Mouse (Mus musculus) hindlimb bud, embryonic 11.5 days (tissue): ENCODE measurements at regions not wholly inside any gene's neighbourhood (a gene's known extent, or its start where the extent isn't known, plus 50 kb on each side); places are given as distances from the start of the nearest gene placed in this dataset.

Source experiments
- DNase-seq: peaks from one replicate; pipeline ENCODE4 v3.0.0-alpha.2; 2012; ENCODE audit warnings: low read depth, low spot score; ENCODE audit errors: extremely low spot score

DNA sequence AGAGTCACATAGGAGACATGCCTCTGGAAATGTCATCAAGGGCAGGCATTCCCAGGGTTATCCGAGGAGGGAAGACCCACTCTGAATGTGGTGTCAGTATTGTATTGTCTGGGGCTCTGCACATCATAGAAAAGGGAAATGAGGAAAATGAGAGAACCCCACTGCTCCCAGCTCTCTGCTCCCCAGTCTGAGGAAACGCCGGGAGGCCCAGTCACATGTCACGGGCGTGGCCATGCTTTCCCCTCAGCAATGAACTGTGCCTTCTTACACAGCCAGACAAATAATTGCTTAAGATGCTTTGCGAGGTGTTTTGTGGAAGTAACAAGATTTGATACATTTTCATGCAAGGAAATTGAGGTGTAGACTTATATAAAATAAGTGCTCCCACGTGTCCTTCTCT is 366.1 kb downstream of the Cbln4 start:
- DNase-seq, result no peak

DNA sequence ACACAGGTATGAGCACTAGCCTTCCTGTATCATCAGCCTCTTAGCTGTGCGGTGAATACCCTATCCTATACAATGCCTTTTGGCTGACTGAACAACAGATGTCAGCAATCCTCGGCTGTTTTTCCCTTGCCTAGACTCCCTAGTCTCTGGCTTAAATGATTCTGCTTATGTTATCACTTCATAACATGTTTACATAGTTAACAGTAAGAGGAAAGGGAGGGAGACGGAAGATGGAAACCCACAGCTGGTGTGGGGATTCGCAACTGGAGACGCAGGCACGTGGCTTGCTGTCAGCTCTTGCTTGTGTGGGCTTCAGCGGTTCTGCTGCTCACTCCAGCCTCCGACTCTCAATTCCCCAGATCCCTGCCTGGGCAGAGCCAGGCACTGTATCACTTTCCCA is 367.2 kb downstream of the Cbln4 start:
- DNase-seq, result no peak

DNA sequence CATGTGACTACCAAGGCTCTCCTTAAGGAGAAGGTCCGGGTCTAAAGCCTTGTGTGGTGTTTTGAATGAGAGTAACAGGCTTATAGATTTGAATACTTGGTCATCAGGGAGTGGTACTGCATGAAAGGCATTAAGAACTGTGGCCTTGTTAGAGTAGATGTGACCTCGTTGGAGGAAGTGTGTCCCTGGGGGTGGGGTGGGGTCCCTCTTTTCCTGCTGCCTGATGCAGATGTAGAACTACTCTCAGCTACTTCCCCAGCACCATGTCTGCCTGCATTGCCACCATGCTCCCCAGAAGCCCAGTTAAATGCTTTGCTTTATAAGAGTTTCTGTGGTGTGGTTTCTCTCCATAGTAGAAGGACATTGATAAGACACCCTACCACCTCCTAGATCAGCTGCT is 367.9 kb downstream of the Cbln4 start:
- no peak for DNase-seq

- DNase-seq, result no peak
These were observed 372.2 kb downstream of the Cbln4 start for GRCm38 (mm10) chr2:171670945-171671547.

GRCm38 (mm10) chr2:171668791-171669645 is 374.2 kb downstream of the Cbln4 start:
- DNase-seq, result no peak

- DNase-seq, result no peak
These were observed 380.7 kb downstream of the Cbln4 start for GRCm38 (mm10) chr2:171662571-171662970.

DNA sequence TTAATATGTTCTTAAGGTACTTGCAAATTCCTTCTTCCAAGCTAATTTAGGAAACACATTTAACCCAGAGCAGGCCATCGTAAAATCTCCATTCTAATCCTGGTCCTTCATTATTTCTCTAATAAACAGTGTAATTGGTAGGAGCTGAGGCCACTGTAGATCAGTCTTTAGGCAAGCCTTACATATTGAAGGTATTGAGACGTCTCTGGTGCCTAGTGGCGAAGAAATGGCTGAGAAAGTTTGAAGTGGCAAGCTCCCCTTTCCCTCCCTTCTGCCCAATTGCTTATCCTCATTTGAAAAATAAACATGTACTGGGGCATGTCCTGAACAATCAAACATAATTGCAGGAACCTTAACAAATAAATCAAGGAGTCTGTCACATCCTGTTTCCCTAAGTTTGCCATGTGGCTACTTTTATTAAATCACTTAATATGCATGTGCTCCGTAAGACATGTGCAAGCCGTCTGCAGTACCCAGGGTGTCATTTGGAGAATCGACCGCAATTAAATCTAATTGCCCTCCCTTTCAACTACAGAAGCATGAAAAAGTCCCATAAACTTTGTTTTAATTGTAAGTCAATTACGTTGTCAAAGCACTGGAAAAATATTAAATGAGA is 381.3 kb downstream of the Cbln4 start:
- DNase-seq, result peak; percentile 58

GRCm38 (mm10) chr2:171657125-171657524 is 386.1 kb downstream of the Cbln4 start:
- DNase-seq, result no peak

GRCm38 (mm10) chr2:171641730-171642129 is 401.5 kb downstream of the Cbln4 start:
- DNase-seq, result no peak

- no peak for DNase-seq
These were observed 402.8 kb downstream of the Cbln4 start for GRCm38 (mm10) chr2:171640478-171640877.

GRCm38 (mm10) chr2:171638931-171639330 is 404.3 kb downstream of the Cbln4 start:
- DNase-seq, result no peak

DNA sequence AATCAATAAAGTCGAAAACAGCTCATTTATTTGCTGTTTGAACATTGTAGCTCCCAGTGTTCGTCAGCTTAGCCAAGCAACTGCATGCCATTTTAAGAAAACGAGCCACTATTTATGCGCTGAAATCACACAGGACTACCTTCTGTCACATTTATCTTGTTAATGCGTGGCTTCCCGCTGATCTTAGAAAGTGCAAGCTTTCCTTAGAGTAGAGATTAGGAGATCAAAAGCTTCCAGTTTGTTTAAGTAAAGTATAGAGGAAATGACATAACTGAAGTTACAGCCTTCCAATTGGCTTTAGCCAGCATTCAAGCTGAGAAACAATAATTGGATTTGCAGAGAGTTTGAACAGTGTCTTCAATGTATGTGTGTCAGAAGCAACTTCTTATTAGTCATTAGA is 406.4 kb downstream of the Cbln4 start:
- DNase-seq, result no peak

GRCm38 (mm10) chr2:171633355-171634097 is 409.7 kb downstream of the Cbln4 start:
- DNase-seq, result peak; percentile 94

DNA sequence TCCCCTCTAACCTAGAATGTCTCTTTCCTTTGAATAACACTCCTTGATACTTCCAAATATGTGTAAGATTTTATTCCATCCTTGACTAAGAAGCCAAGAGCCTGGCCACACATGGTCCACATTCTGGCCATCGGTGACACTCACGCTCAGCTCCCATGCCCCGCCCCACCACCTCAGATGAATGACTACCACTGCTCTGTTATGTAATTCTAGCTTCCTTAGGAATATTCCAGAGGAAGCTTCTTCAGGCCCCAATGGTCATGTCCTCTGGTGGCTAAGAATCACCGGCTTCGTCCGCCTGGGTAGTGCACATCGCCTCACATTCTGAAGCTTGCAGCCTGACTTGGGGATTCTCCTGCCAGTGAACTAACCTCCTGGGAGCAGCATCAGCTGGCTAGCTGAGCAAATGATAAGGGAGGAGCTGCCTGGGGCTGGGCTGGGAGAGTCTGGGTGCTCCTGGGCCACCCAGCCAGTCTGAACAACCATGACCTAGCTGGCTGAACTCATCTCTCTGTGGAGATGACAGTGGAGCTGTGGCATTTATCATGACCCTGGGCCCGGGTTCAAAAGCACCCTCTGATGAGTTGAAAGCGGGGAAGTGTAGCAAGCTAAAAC is 413.1 kb downstream of the Cbln4 start:
- DNase-seq, result no peak

DNA sequence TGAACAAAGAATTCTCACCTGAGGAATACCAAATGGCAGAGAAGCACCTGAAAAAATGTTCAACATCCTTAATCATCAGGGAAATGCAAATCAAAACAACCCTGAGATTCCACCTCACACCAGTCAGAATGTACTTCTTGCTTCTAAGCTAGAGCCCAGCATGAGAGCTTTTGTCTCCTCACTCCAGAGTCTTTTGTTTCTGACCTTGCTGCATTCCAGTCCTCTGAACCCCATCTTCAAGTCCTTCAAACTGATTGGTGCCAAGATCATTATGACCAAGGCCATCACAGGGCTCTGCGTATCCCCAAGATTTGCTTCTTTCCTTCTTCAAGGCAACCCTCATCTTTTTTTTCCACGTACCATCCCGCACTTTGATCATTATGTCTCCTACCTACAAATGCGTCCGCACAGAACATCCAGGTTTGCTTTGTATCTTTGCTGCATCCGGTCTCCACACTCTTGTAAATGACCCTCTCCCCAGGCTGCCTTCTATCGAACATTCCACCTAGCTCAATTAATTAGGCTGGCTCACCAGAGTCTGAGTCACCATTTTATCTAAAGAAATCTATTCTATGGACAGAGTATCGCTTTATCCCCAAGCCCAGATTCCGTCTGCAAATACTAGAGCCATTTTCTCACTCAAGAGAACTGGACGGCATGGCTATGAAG is 414.9 kb downstream of the Cbln4 start:
- DNase-seq, result no peak

GRCm38 (mm10) chr2:171620668-171621067 is 422.6 kb downstream of the Cbln4 start:
- no peak for DNase-seq

DNA sequence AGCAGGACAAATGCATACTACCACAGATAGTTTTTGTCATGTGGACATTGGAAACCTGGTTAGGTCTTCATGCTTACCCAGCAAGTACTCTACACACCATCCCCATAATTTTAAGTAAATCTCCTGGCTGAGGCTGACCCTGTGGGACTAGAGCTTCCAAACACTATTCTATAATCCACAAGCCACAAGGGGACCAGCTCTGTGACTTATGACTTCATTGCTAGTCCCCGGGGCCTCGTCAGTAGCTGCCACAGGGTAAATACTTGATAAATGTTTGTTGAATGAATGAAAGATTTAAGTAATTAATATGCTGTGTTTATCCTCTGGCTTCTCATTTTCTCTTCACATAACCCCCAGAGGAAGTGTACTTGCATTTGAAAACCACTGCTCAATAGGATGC is 423.0 kb downstream of the Cbln4 start:
- no peak for DNase-seq

- DNase-seq, result no peak
These were observed 424.5 kb downstream of the Cbln4 start for GRCm38 (mm10) chr2:171618771-171619170.

DNA sequence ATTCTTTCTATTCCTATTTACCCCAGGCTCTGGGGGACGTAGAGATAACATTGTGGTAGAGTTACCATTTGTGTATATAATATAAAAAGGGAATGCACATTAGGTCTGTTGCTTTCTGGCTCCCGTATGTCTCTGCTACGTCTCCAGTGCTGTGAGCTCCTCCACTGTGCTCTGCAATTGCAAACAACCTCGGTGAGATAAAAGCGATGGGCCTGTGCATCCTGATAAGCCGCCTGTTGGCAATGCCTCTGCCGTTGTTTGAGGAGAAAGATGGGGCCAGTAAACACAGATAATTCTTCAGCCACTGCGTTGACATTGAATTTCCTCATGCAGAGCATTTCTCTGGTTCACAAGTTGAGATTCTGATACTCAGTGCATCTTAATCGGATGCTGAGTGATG is 424.9 kb downstream of the Cbln4 start:
- no peak for DNase-seq

- no peak for DNase-seq
These were observed 427.8 kb downstream of the Cbln4 start for GRCm38 (mm10) chr2:171615462-171615861.
